Mouse (Mus musculus) thymus, postnatal 0 days (tissue): ENCODE measurements at regions not wholly inside any gene's neighbourhood (a gene's known extent, or its start where the extent isn't known, plus 50 kb on each side); places are given as distances from the start of the nearest gene placed in this dataset.
"Not testable (repeated sequence)": the region's sequence is repeated elsewhere in the genome, so short reads cannot be mapped to it uniquely, and the experiment has no call there.

Source experiments
- DNase-seq: peaks from one replicate; pipeline ENCODE4 v3.0.0-alpha.2; 2015; ENCODE audit warnings: low spot score

GRCm38 (mm10) chr17:17293932-17294534 lies 80.1 kb upstream of the Riok2 start:
- peak; percentile 82 for DNase-seq

- DNase-seq: not testable (repeated sequence)
Observed at GRCm38 (mm10) chr17:17295037-17295436, 79.1 kb upstream of the Riok2 start.

GRCm38 (mm10) chr17:17303496-17303895 lies 70.6 kb upstream of the Riok2 start:
- not testable (repeated sequence) for DNase-seq
